Mouse (Mus musculus) kidney, adult 2 months (tissue): ENCODE measurements around the gene Tmeff2.

ENCODE experiments used
- CTCF ChIP-seq: fragments of 200-500 bp; conservative IDR thresholded peaks from 2 replicates; pipeline ENCODE4 v1.5.1; 2011; ENCODE audit warnings: low read depth, mild to moderate bottlenecking, control low read depth, low read length, moderate library complexity, mixed read lengths; ENCODE audit not compliant: insufficient read depth, insufficient read length
- POLR2A ChIP-seq: fragments of 200-500 bp; IDR thresholded peaks from one replicate; pipeline ENCODE4 v1.6.1; 2011; ENCODE audit warnings: low read depth, low read length, control low read depth

GRCm38 (mm10) chr1:51104698-51105097 is 204.3 kb downstream of the Tmeff2 start:
- TF ChIP-seq CTCF (no peak), POLR2A (no peak)
